8 mouse cellular contexts compared by ENCODE assay signal in genomic region chr16:18424364-18425045, GRCm38 (mm10). TPM values are rescaled to one million over a fixed set of nuclear protein-coding genes. Genes with fewer than 3 reads are reported as not detected.
DNase-seq lines count a peak whose midpoint lies in the region; ATAC-seq and TF ChIP-seq lines count a peak whose summit lies in the region.

No protein-coding gene starts in this region.

- H3K9ac ChIP-seq in embryonic facial prominence, embryonic 13.5 days: peak overlapping the region; percentile 46; the same call in 1 of the 2 replicates
- peak overlapping the region; percentile 90 for H3K9ac ChIP-seq in liver, embryonic 16.5 days (ENCODE audit: low read depth, low read length)

- H3K4me3 ChIP-seq in left cerebral cortex, adult 2 months: peak overlapping the region; percentile 92
- H3K4me3 ChIP-seq in embryonic facial prominence, embryonic 13.5 days: peak overlapping the region; percentile 13
- H3K4me3 ChIP-seq in liver, embryonic 16.5 days (ENCODE audit: low read depth, low read length): peak overlapping the region; percentile 93

- peak overlapping the region; percentile 75 for H3K4me2 ChIP-seq in embryonic facial prominence, embryonic 13.5 days
- H3K4me2 ChIP-seq in liver, embryonic 16.5 days (ENCODE audit: low read depth, low read length): peak overlapping the region; percentile 89

- ATAC-seq in embryonic facial prominence, embryonic 13.5 days (ENCODE audit: insufficient number of reproducible peaks, insufficient read depth, low FRiP score, low TSS enrichment, low read depth): no peak
- no peak for ATAC-seq in liver, embryonic 16.5 days (ENCODE audit: low read depth)

- no peak for TF ChIP-seq CTCF in left cerebral cortex, adult 2 months (IDR thresholded peaks at IDR 0.05)

- H3K27me3 ChIP-seq in embryonic facial prominence, embryonic 13.5 days: no peaks in the 10 kb centered on the region
- no peaks in the 10 kb centered on the region for H3K27me3 ChIP-seq in liver, embryonic 16.5 days (ENCODE audit: control insufficient read depth, insufficient read depth, low read depth, low read length)

- DNase-seq in adrenal gland, postnatal 14 days: peak; percentile 44
- DNase-seq in adrenal gland, adult 8-10 months: no peak
- no peak for DNase-seq in left cerebral cortex, adult 2 months (ENCODE audit: extremely low spot score in 1 of 2, low spot score in 2 of 2)
- DNase-seq in left cerebral cortex, postnatal 4 days: no peak
- DNase-seq in gastrocnemius, adult 18-20 months (ENCODE audit: low spot score): no peak
- no peak for DNase-seq in urinary bladder, postnatal 25 days (ENCODE audit: low spot score)

- H3K9me3 ChIP-seq in embryonic facial prominence, embryonic 13.5 days: no peaks in the 10 kb centered on the region
- no peaks in the 10 kb centered on the region for H3K9me3 ChIP-seq in liver, embryonic 16.5 days (replicated peaks; ENCODE audit: control insufficient read depth, low read length)

- H3K4me1 ChIP-seq in embryonic facial prominence, embryonic 13.5 days: peaks cover 36% of the 10 kb centered on the region
- H3K4me1 ChIP-seq in liver, embryonic 16.5 days (ENCODE audit: control insufficient read depth, low read depth, low read length): peaks cover 59% of the 10 kb centered on the region

- whole genome bisulfite sequencing in embryonic facial prominence, embryonic 13.5 days: 25% methylated on average over 11 of the region's 11 CpGs
- 54% methylated on average over 11 of the region's 11 CpGs for WGBS in liver, embryonic 16.5 days (ENCODE audit: insufficient replicate concordance)

- peaks cover 24% of the 10 kb centered on the region for H3K36me3 ChIP-seq in embryonic facial prominence, embryonic 13.5 days
- peaks cover 24% of the 10 kb centered on the region for H3K36me3 ChIP-seq in liver, embryonic 16.5 days (ENCODE audit: control insufficient read depth, insufficient read depth)

- peak overlapping the region; percentile 97 for H3K27ac ChIP-seq in left cerebral cortex, adult 2 months
- peak overlapping the region; percentile 60 for H3K27ac ChIP-seq in embryonic facial prominence, embryonic 13.5 days
- peak overlapping the region; percentile 38 for H3K27ac ChIP-seq in liver, embryonic 16.5 days (ENCODE audit: low read length)

- intact Hi-C loops in left cerebral cortex, adult 2 months (cut with DNase I): loop anchor here (5.0 kb wide), 2 partner anchors 77 to 193 kb away; partner anchors contain the start of genes Arvcf and Tango2
- intact Hi-C loops in left cerebral cortex, postnatal 4 days (cut with DNase I): no loop called here

RNA-seq across cellular contexts. Expression of gene Txnrd2, which starts 1.7 kb away (rescaled TPM):
- 66.4 and 66.5 TPM in 2 replicates for total RNA-seq in adrenal gland, postnatal 14 days (2021)
- 100 to 1,000 TPM in 2 of 4 experiments, 10 to 100 TPM in 2; 79.2 to 123 (median 103) TPM for total RNA-seq in adrenal gland, adult 8-10 months (2022)
- total RNA-seq in left cerebral cortex, adult 2 months (2021): 10 to 100 TPM; 18.2 to 22.5 TPM
- 10 to 100 TPM; 22.2 to 24.0 TPM for total RNA-seq in left cerebral cortex, postnatal 4 days (2021)
- 14.9 and 17.7 TPM in 2 replicates for polyA plus RNA-seq in embryonic facial prominence, embryonic 13.5 days (2015; fragmentation: Nextera tagmentation; extraction: Ambion mirVana)
- 98.3 and 106 TPM in 2 replicates for polyA plus RNA-seq in liver, embryonic 16.5 days (2015; fragmentation: Nextera tagmentation; extraction: Ambion mirVana)
- total RNA-seq in gastrocnemius, adult 18-20 months (2021): 10 to 100 TPM; 19.8 to 20.8 TPM

RNA-seq across cellular contexts. Expression of gene Comt, which starts 2.1 kb away (rescaled TPM):
- total RNA-seq in adrenal gland, postnatal 14 days (2021): 117 and 147 TPM in 2 replicates
- 100 to 1,000 TPM; 147 to 201 (median 185) TPM for total RNA-seq in adrenal gland, adult 8-10 months (2022)
- total RNA-seq in left cerebral cortex, adult 2 months (2021): 10 to 100 TPM; 87.2 to 87.6 TPM
- 10 to 100 TPM; 55.5 to 57.3 TPM for total RNA-seq in left cerebral cortex, postnatal 4 days (2021)
- 73.9 and 78.8 TPM in 2 replicates for polyA plus RNA-seq in embryonic facial prominence, embryonic 13.5 days (2015; fragmentation: Nextera tagmentation; extraction: Ambion mirVana)
- polyA plus RNA-seq in liver, embryonic 16.5 days (2015; fragmentation: Nextera tagmentation; extraction: Ambion mirVana): 85.1 and 86.9 TPM in 2 replicates
- total RNA-seq in gastrocnemius, adult 18-20 months (2021): 10 to 100 TPM; 37.3 to 41.0 TPM

Comparison
In these comparisons a context has a peak if more than half of its experiments do, and no peak if none do; other contexts are left out.
1. H3K27ac ChIP-seq: peak in every context shown above with its lines; median percentile 97 in left cerebral cortex, adult 2 months; 60 in embryonic facial prominence, embryonic 13.5 days; 38 in liver, embryonic 16.5 days.
2. H3K4me3 ChIP-seq: peak in every context shown above with its lines; median percentile 93 in liver, embryonic 16.5 days; 92 in left cerebral cortex, adult 2 months; 13 in embryonic facial prominence, embryonic 13.5 days.